Mouse (Mus musculus) olfactory bulb, adult 2 months (tissue): ENCODE measurements around the gene Haus4.

Source experiments
- CTCF ChIP-seq: fragments of 200-500 bp; IDR thresholded peaks from 2 replicates; pipeline ENCODE4 v1.5.1; 2012; ENCODE audit warnings: low read depth, mild to moderate bottlenecking, low read length, moderate library complexity; ENCODE audit not compliant: insufficient read depth
- POLR2A ChIP-seq: fragments of 200-500 bp; IDR thresholded peaks from 2 replicates; pipeline ENCODE4 v1.6.1; 2012; ENCODE audit warnings: mild to moderate bottlenecking, low read depth, low read length, moderate library complexity; ENCODE audit not compliant: insufficient read depth

DNA sequence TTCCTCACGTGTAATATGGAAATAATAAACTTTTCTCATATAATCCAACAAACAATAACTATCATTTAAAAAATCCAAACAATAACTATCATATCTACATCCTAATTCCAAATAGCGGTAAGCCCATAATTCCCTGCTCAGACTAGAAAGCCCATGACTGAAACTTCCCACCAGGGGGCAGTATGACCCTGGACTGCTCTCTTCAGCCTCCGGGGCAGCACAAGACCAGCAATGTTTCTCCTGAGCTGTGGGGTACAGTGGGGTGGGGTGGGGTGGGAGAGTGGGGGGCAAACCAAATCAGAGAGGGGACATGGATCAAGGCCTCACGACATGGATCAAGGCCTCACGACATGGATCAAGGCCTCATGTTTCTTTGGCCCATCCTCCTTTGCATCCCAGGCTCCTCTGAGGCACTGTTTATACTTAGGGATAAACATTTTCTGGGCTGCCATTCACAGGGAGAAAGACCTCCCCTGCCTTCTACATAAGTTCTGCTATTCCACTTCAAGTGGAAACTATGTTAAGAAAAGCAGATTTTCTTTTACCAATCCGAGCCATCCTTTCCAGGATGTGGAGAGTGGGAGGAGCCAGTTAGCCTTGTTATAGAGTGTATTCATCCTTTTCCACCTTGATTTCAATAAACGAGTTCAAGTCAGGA is 29.4 kb upstream of the Haus4 start:
- TF ChIP-seq POLR2A: no peak
- no peak for TF ChIP-seq CTCF
